Mouse (Mus musculus): ENCODE measurements around the gene Gimap4. TPM values are rescaled to one million over a fixed set of nuclear protein-coding genes. Genes with fewer than 3 reads are reported as not detected.
A peak's percentile ranks its signal among the peaks of the same experiment; 100 is the strongest.
"Not testable (repeated sequence)": the region's sequence is repeated elsewhere in the genome, so short reads cannot be mapped to it uniquely, and the experiment has no call there.

The Gimap4 gene
- total and polyA plus RNA-seq, 3 experiments = 8.2 to 50.9 (median 40.3) TPM

DNA sequence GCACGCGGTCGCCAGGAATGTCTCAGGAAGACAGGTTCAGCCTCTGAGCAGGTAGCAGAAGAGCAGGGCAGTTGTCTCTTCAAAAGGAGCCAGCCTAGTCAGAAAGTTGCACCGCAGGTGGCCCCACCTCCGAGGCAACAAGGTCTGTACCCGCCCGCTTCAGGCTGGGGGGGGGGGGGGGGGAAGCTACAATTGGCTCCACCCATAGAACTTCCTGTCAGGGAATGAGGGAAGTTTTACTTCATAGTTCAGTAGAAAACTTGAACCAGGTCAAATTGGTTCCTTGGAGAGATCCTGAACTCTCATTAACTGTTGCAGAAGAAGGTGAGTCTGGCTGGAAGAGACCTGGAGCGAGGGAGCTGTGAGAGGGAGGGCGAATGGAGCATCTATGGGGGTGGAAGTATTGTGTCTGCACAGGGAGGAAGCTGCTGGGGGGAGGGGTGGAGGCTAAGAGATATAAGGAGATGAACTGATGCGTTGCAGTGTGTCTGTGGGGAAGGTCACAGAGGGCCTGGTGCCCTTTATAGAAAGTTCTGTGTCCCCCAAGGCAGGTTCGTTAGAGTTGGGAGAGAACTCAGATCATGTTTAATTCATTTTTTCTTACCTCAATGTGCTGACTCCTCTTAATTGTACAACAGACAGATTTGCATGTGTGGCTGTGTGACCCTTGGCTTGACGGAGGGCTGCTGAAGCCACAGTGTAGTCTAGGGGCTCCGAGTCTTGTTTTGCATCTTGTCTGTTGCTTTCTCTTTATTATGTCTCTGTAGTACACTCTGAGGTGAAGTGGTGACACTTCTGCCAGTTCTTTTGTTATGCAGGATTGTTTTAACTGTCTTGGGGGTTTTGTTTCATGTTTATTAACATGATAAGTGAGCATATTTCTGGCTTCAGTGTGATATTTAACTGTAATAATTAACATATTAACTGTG is 8.2 kb upstream of the Gimap4 start, which contains the start of gene Gimap9:
Gimap9 (plus strand) TSS at position 199 of the 929 bp plus-strand sequence.
- peak; percentile 49 for DNase-seq

DNA sequence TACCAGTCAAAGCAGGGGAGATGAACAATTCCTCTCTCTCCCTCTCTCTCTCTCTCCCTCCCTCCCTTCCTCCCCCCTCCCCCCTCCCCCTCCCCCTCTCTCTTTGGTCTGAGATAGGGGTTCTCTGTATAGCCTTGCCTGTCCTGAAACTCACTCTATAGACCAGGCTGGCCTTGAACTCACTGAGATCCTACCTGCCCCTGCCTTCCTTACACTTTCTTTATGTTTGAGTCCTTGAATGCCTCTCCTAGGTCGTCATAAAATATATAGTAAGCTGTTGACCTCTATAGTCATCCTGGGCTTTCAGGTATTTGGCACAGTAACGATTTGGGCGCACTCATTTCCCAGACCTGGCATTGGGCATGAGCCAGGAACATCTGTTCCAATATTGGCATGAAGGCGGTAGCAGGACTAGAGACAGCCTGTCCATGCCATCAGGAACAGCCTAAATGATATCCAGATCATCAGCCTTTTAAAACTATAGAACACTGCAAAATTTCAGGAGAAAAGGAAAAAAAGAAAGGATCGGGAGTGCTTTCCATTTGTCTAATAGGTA is 7.4 kb upstream of the Gimap4 start:
- DNase-seq = no peak

DNA sequence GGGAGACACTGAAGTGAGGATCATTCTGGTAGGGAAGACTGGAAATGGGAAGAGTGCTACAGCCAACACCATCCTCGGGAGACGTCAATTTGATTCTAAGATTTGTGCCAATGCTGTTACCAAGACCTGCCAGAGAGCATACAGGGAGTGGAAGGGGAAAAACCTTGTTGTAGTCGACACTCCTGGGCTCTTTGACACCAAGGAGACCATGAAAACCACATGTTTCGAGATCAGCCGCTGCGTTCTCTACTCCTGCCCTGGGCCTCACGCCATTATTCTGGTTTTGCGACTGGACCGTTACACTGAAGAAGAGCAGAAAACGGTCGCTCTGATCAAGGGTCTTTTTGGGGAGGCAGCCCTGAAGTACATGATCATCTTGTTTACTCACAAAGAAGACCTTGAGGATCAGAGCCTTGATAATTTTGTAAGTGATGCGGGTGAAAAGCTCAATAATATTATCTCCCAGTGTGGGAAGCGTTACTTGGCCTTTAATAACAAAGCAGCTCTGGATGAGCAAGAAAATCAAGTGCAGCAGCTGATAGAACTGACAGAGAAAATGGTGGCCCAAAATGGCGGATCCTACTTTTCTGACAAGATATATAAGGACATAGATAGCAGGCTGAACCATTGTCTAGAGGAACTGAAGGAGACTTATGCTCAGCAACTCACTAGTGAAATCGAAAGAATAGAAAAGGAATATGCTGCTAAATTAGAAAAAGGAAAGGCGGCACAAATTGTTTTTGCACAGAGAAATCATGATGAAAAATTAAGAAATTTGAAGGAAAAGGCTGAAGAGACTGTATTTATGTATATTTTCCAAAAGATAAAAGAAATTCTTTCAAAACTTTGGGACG is 6.6 kb upstream of the Gimap4 start:
- DNase-seq = no peak

DNA sequence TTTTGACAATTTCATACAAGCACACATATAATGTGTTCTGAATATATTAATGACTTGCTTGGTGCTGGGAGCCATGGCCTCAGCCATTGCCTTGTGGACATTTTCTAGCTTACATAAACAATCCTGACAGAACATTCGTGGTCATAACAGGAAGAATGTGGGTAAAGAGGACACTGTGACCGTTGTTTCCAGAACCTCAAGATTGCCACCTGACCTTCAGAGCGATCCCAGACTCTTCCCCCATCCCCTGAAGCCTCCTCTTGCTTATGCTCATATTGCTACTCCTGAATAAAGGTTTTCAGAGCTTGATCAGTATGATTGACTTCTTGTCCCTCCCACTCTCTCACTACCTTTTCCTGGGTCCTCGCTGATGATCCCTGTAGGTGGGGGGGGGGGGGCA is 6.0 kb upstream of the Gimap4 start:
- no peak for DNase-seq

DNA sequence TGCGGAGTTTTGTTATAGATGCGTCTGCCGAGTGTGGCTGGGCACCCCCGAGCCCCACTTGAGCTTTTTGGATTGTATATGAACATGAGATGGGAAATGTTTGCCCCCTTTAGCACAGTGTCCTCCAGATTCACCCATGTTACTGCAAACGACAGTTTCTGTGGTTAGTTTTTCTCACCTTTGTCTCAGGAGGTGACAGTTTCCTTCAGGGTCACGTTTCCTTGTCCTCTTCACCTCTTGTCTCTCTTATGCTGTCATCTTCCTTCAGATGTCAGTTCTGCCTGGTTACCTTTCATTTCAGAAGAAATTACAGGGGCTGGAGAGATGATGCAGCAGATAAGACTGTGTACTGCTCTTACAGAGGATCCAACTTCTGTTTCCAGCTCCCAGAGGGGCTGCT is 4.6 kb upstream of the Gimap4 start:
- DNase-seq = no peak

DNA sequence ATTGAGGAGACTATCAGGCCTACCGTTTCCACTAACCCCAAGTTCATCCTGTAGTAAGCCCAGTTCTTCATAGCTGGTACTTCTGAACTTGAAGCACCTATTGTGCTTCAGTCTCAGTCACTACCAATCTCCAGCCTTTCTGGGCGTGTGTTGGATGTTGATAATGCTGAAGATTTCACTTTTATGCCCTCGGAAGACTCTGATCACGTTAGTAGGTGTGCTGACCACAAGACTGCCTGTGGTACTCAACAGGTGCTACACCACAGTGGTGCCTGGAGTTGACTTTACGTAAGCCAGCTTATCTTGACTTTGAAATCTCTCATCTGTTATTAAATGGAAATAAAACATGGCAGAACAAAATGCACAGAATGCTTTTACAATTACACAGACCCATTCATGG is 3.9 kb upstream of the Gimap4 start:
- DNase-seq = no peak

DNA sequence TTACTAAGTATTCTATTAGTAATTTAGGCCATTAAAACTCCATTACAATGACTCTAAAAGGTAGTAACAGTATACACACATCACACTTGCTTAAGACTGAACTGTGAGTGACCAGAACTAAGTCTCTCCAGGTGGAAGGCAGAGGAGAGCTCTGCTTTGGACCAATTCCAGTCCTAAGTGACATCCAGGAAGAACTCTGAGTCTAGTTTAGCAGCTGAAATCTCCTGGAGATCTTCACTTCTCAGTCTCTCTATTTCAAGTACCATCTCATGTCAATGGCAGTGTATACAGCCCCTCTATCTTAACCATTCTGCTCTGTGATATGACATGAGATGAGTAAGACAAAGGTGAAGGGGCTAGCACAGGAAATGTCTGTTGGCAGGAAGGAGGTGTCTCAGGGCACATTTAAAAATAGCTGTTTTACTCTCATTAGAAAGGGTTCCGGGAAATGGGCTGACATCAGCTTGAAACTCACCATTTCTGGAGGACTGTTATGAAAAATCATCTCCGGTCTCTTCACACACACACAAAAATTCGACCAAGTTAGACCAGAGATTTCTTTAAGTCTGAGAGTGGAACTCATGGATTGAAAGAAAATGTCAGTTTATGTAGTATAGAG is 2.8 kb upstream of the Gimap4 start:
- no peak for DNase-seq

DNA sequence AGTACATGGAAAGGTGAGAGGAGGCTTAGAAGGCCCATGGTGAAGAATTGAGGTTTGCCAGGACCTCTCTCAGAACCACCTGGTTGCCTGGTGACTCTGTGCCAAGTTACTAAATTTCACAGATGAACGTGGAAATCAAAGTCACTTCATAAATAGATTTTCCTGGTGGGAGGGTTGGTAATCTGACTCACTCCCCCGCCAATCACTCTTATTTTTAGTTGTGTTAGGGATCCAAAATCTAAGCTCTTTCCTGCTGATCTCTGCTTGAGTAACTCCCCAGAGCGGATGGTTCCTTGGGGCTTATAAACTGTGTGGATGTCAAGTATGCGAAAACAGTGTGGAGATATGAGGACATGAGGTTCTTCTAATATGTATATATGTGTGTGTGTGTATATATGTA is 2.1 kb upstream of the Gimap4 start:
- no peak for DNase-seq

DNA sequence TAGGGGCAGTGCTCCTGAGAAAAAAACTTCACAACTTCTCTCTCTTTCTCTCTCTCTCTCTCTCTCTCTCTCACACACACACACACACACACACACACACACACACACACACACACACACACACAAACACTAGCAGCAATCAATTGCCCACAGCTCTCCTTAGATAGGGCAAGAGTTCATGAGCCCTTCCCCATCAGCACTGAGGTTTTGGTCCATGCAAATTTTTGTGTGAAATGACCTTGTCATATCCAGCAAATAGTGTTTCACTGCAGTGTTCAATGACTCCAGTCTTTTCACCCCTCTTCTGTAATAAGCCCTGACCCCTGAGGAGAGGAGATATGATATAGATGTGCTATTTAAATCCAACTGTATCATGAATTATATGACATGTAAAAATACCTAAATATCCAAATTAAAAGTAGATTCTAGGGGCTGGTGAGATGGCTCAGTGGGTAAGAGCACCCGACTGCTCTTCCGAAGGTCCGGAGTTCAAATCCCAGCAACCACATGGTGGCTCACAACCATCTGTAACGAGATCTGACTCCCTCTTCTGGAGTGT is 1.0 kb upstream of the Gimap4 start:
- not testable (repeated sequence) for DNase-seq

DNA sequence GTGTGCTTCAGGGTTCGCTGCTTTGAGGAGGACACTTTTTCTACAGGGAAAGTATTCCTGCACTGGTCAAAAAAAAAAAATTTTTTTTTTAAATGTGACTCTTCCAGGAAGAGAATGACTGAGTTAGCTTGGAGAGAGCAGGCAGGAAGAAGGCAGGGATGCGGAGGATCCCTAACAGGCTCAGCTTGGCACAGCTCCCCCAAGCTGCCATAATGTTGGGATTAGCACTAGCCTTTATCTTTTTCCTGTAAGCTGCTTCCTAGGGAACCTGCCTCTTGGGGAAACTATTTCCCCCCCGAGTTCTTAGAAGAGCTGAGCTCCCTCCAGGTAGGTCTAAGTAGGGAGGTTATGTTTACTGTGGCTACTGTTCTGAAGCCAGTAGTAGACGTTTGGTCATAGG is 457 bp downstream of the Gimap4 start:
- DNase-seq = no peak

DNA sequence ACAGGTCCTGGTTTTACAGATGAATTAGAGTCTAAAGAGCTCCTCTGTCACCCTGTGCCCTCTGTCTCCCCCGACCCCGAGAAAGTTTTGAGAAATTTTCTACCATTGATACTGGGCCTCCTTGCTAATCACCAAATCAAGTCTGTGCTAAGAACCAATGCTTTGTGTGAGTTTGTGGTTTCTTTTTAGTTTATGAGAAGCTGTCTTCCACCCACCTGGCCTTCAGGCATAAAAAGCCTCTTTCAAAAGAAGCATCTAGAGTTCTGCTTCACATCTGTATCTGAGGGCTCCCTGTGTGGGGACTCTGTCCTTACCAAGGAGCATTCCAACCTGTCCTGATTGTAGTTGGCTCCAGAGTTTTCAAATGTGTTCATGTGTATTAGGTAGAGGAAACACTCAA is 902 bp downstream of the Gimap4 start:
- no peak for DNase-seq

DNA sequence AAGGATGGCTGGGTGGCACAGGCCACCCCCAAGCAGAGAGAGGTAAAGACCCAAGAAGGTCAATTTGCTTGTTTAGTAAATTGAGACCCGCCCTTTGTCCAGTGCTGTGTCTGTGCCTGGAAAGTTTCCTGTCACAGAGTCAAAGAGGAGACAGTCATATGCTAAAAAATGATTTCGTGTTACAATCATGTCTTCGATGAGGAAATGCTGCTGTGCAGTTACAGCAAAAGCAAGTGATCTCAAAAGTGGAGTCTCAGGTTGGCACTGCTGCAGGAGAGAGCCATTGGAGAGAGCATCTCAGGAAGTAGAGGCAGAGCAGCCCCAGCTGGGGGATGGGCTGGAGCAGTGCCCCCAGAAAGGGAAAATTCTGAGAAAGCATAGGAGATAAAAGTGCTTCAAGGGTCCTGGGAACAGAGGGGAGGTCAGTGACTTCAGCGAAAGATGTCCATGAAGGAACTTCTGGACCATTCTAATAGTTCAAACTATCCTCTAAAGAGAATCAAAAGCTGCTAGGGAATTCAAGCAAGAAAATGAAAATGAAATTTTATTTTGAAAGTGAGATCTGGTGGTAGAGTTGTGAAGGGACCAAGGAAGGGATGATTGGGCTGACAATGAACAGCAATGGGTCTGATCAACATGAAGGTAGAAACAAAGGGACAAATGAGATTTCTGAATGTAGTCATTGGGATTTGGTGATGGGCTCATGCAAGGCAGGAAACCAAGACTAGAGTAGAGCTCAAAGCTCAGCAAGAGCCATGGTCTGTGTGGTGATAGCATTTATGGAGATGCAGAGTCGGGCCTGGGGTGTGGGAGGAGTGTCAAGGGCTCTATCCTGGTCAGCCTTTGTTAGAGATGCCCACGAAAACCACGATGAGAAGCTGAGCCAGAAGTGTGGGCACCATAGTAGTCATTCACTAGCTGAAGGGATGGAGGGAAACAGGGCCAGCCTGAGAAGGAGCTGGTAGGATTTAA is 1.6 kb downstream of the Gimap4 start:
- no peak for DNase-seq

DNA sequence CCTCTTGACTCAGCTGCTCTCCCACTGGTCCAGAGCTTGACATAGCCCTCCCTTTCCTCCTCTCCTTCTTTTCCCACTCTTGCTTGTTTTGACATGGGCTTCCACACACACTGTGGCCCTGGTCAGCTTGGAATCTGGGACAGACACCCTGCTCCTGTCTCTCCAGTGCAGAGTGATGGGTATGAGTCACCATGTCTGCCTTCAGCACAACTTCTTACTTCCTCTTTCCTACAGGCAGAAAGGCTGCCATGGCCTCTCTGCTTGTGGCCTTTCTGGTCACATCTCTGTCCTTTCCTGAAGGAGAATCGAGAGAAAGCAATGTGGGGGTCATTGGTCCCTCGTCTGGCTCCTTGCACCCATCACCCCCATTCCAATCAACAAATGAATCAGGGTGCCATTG is 2.7 kb downstream of the Gimap4 start:
- peak; percentile 31 for DNase-seq

DNA sequence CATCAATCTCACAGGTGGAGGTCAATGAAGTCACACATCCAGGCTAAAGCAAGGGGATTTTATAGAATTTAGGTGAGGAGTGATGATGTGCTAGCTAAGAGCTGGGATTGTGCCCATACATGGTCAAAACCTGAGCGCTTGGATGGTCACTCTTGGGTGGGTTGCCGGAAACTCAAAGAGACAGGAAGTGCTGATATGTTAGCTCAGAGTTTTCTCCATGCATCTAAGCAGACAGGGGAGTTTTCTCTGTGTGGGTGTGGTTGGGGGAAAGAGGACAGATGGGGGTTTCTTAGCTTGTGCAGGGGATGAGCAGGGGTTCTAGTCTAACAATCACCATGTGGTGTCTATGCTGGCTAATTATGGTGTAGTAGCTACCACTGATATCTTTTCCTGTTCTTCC is 5.0 kb downstream of the Gimap4 start:
- DNase-seq = no peak

DNA sequence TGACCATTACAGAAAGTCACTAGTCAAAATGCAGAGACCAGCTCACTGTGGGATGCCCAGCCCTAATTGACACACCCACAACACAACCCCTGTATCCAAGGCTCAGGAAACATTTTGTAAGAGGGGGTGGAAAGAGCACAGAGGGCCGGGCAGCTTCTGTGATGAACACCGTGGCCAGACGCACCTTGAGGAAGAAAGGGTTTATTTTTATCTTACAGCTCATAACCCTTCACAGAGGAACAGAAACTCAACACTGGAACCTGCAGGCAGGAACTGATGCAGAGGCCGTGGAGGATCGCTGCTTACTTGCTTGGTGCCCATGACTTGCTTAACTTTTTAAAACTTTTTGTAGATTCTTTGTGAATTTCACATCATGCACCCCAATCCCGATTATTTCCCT is 8.6 kb downstream of the Gimap4 start:
- no peak for DNase-seq

DNA sequence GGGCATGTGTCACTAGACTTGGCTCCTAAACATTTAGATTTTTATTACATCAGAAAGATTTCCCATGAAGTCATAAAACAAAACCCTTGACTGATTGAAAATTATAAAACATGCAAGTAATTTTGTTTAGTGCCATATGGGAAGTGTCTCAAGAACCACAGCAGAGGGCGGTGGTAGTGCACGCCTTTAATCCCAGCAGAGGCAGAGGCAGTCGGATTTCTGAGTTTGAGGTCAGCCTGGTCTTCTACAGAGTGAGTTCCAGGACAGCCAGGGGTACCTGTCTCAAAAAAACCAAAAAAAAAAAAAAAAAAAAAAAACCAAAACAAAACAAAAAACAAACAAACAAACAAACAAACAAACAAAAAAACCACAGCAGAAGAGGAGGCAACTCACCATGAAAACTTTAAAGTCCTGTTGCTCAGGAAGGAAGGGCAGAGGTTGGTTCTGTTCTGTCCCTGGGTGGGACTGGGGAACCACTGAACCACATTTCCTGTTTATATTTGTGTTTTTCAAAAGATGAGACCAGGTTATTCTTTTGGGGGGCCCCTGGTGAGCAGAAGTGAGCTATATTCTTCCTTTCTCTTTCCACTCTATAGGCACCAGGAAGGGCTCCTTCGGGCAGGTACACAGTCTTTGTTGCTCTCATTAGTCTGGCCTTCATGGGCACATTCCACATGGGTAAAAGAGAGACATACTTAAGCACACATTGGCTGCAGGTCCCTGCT is 12.6 kb downstream of the Gimap4 start:
- DNase-seq = no peak

DNA sequence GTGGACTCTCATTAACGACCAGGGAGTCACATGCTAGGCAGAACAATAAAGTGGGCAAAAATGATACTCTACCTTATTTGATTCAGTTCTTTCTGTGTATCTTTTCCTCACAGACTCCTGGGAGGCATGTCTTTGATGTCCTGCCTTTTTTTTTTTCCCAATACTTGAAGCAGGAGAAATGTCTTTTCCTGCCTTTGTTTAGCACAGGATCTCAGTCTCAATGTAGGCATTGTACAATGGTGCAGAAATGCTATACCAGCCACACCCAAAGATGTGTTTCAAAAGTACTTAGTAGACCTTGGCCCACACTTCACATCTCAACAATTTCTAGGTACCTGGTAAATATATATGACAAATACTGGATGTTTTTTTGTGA is 13.2 kb downstream of the Gimap4 start:
- DNase-seq = no peak

DNA sequence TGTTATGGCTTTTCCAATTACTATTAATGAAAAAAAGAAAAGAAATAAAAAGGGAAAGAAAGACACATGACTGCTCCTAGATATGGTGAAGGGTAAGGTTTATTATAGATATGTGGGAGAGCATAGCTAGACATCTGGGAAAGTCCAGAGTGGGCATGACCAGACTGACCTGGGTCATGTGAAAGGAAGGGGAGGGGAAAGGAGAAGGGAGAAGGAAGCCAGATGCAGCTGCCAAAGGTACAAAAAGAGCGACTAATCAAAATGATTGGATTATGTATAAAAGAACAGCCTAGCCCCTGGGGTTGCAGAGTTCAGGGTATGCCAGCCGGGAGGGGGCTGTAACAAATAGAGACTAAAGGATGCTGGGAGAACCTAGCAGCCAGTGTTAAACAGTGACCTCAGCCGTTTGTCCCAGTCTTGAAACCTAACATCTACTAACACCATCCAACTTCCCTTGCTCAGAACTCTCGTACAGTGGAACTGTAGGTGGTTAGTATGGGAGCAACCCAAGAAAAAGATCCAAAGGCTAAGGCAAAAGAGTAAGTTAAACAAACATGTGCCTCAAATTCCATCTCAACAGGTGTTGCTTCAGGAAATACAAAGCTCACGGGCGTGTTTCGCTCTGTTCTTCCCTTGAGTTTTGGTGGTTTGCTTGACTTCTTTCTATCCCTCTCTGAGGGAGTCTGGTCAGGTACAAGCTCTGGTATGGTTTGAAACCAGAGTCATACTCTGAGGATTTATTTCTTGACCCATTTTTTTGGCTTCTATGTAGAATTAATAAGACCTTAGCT is 13.9 kb downstream of the Gimap4 start:
- no peak for DNase-seq

DNA sequence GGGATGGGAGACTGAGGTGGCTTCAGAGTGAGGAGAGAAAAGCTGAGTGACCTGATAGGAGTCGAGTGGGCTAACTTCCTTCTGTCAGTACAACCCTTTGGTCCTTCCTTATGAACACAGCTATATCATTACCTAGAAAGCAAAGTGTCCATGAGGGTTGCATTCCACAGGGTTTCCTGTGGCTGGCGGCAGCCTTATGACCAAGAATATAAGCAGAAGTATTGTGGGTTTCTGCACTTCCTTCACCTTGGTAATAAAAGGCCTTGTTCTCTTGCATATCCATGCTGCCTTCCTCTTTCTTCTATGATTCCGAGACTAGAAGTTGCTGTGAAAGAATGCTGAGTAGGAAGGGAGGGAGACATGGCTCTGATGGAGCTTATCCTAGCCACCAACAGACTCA is 14.5 kb downstream of the Gimap4 start:
- no peak for DNase-seq
